Mouse (Mus musculus) lung, embryonic 15.5 days (tissue): ENCODE measurements around the gene Dab2. TPM values are rescaled to one million over a fixed set of nuclear protein-coding genes. Genes with fewer than 3 reads are reported as not detected.
A peak's percentile ranks its signal among the peaks of the same experiment; 100 is the strongest.

ENCODE experiments used
- ATAC-seq: fragments of 200-750 bp; cut with Nextera tagmentation; 2 replicates; pipeline ENCODE4 v1.8.0; 2017; ENCODE audit warnings: moderate number of reproducible peaks, borderline replicate concordance; ENCODE audit not compliant: low FRiP score, low TSS enrichment; ENCODE audit errors: extremely low read depth
- H3K27ac ChIP-seq: fragments of 300-500 bp; sonication (generic); 2 replicates; pipeline ENCODE4 v1.5.1; 2015; ENCODE audit warnings: moderate library complexity, mild to moderate bottlenecking, inconsistent platforms
- H3K27me3 ChIP-seq: fragments of 300-500 bp; sonication (generic); 2 replicates; pipeline ENCODE4 v1.6.1; 2015; ENCODE audit warnings: inconsistent platforms
- H3K36me3 ChIP-seq: fragments of 300-500 bp; sonication (generic); 2 replicates; pipeline ENCODE4 v1.6.1; 2015; ENCODE audit warnings: inconsistent platforms
- H3K4me1 ChIP-seq: fragments of 300-500 bp; sonication (generic); 2 replicates; pipeline ENCODE4 v1.6.1; 2015; ENCODE audit warnings: inconsistent platforms
- H3K4me2 ChIP-seq: fragments of 300-500 bp; sonication (generic); 2 replicates; pipeline ENCODE4 v1.6.1; 2015; ENCODE audit warnings: inconsistent platforms, mild to moderate bottlenecking, moderate library complexity
- H3K4me3 ChIP-seq: fragments of 300-500 bp; sonication (generic); 2 replicates; pipeline ENCODE4 v1.5.1; 2015; ENCODE audit warnings: mild to moderate bottlenecking, inconsistent platforms
- H3K9ac ChIP-seq: fragments of 300-500 bp; sonication (generic); 2 replicates; pipeline ENCODE4 v1.6.1; 2015; ENCODE audit warnings: inconsistent platforms
- H3K9me3 ChIP-seq: fragments of 300-500 bp; sonication (generic); 2 replicates; pipeline ENCODE4 v1.6.1; 2016; ENCODE audit warnings: inconsistent platforms
- WGBS: fragments of 180-500 bp; shearing (Covaris S2); methylation state at CpG from one replicate; pipeline ENCODE4 v1.1.7; 2015; 5-methylcytosine and 5-hydroxymethylcytosine counted together
- polyA plus RNA-seq: library from polyadenylated mRNA; unstranded; fragments of >200 nt; fragmentation: Nextera tagmentation; extraction: Ambion mirVana; gene quantifications from 2 replicates; pipeline ENCODE4 v1.2.1, GENCODE M21; 2015

Dab2 gene
- polyA plus RNA-seq, result 26.9 and 28.6 TPM in 2 replicates

GRCm38 (mm10) chr15:6299554-6299953, at the start of gene Dab2:
Gene Dab2 (plus strand): TSS chr15:6299788.
- no peak within 1 kb of the TSS for H3K4me3 ChIP-seq
- no peak within 1 kb of the TSS for H3K4me2 ChIP-seq
- no peak for ATAC-seq
- WGBS, result 87% methylated on average over 3 of the region's 3 CpGs
- H3K4me1 ChIP-seq, result no peaks in the 10 kb centered on the region
- no peaks in the 10 kb centered on the region for H3K9me3 ChIP-seq
- no peak within 1 kb of the TSS for H3K9ac ChIP-seq
- H3K27me3 ChIP-seq, result no peaks in the 10 kb centered on the region
- no peak within 1 kb of the TSS for H3K27ac ChIP-seq
- H3K36me3 ChIP-seq, result no peaks in the 10 kb centered on the region

- no peak overlapping the region for H3K9ac ChIP-seq
- H3K4me1 ChIP-seq, result no peaks in the 10 kb centered on the region
- no peaks in the 10 kb centered on the region for H3K36me3 ChIP-seq
- H3K27ac ChIP-seq, result no peak overlapping the region
- no peaks in the 10 kb centered on the region for H3K27me3 ChIP-seq
- 86% methylated on average over 2 of the region's 2 CpGs for WGBS
- ATAC-seq, result no peak
- no peak overlapping the region for H3K4me2 ChIP-seq
- no peak overlapping the region for H3K4me3 ChIP-seq
- H3K9me3 ChIP-seq, result no peaks in the 10 kb centered on the region
Observed at GRCm38 (mm10) chr15:6253471-6253870, 46.1 kb upstream of the Dab2 start.

GRCm38 (mm10) chr15:6254383-6254782, 45.2 kb upstream of the Dab2 start:
- Histone ChIP-seq H3K9me3 (no peaks in the 10 kb centered on the region), H3K27ac (no peak overlapping the region), H3K27me3 (no peaks in the 10 kb centered on the region), H3K4me3 (no peak overlapping the region), H3K36me3 (no peaks in the 10 kb centered on the region), H3K9ac (no peak overlapping the region), H3K4me2 (no peak overlapping the region), H3K4me1 (no peaks in the 10 kb centered on the region)
- ATAC-seq, result no peak
- 86% methylated on average over 2 of the region's 2 CpGs for WGBS

- H3K27me3 ChIP-seq, result no peaks in the 10 kb centered on the region
- no peaks in the 10 kb centered on the region for H3K36me3 ChIP-seq
- H3K9me3 ChIP-seq, result no peaks in the 10 kb centered on the region
- no peak overlapping the region for H3K9ac ChIP-seq
- peaks cover 11% of the 10 kb centered on the region for H3K4me1 ChIP-seq
- no peak overlapping the region for H3K4me2 ChIP-seq
- ATAC-seq, result no peak
- H3K4me3 ChIP-seq, result no peak overlapping the region
- 75% methylated on average over 2 of the region's 2 CpGs for WGBS
- no peak overlapping the region for H3K27ac ChIP-seq
Observed at GRCm38 (mm10) chr15:6257049-6257448, 42.5 kb upstream of the Dab2 start.

GRCm38 (mm10) chr15:6259957-6260740, 39.4 kb upstream of the Dab2 start:
- no peaks in the 10 kb centered on the region for H3K36me3 ChIP-seq
- H3K27me3 ChIP-seq, result no peaks in the 10 kb centered on the region
- H3K4me3 ChIP-seq, result no peak overlapping the region
- H3K4me2 ChIP-seq, result no peak overlapping the region
- peak; percentile 57; the same call in 1 of the 2 replicates for ATAC-seq
- H3K9ac ChIP-seq, result no peak overlapping the region
- WGBS, result 14% methylated on average over 3 of the region's 3 CpGs
- peaks cover 11% of the 10 kb centered on the region for H3K4me1 ChIP-seq
- peak overlapping the region; percentile 67 for H3K27ac ChIP-seq
- H3K9me3 ChIP-seq, result no peaks in the 10 kb centered on the region

GRCm38 (mm10) chr15:6260741-6261430, 38.7 kb upstream of the Dab2 start:
- H3K4me1 ChIP-seq, result peaks cover 11% of the 10 kb centered on the region
- no peak for ATAC-seq
- no peak overlapping the region for H3K4me3 ChIP-seq
- H3K9ac ChIP-seq, result no peak overlapping the region
- H3K27ac ChIP-seq, result peak overlapping the region; percentile 67
- H3K27me3 ChIP-seq, result no peaks in the 10 kb centered on the region
- WGBS, result 39% methylated on average over 6 of the region's 6 CpGs
- no peak overlapping the region for H3K4me2 ChIP-seq
- no peaks in the 10 kb centered on the region for H3K9me3 ChIP-seq
- H3K36me3 ChIP-seq, result no peaks in the 10 kb centered on the region

- Histone ChIP-seq H3K9me3 (no peaks in the 10 kb centered on the region), H3K27me3 (no peaks in the 10 kb centered on the region), H3K36me3 (no peaks in the 10 kb centered on the region), H3K4me3 (no peak overlapping the region), H3K27ac (peak overlapping the region; percentile 61), H3K4me1 (no peaks in the 10 kb centered on the region), H3K9ac (no peak overlapping the region), H3K4me2 (no peak overlapping the region)
- 46% methylated on average over 3 of the region's 3 CpGs for WGBS
- ATAC-seq, result peak; percentile 57; the same call in 1 of the 2 replicates
Observed at GRCm38 (mm10) chr15:6267147-6267758, 32.3 kb upstream of the Dab2 start.

- WGBS, result 17% methylated on average over 11 of the region's 11 CpGs
- Histone ChIP-seq H3K9ac (no peak overlapping the region), H3K4me1 (peaks cover 23% of the 10 kb centered on the region), H3K4me3 (no peak overlapping the region), H3K9me3 (no peaks in the 10 kb centered on the region), H3K36me3 (no peaks in the 10 kb centered on the region), H3K27ac (peak overlapping the region; percentile 50; the same call in 1 of the 2 replicates), H3K27me3 (no peaks in the 10 kb centered on the region), H3K4me2 (no peak overlapping the region; the same call in 1 of the 2 replicates)
- peak; percentile 64; the same call in 1 of the 2 replicates for ATAC-seq
Observed at GRCm38 (mm10) chr15:6278606-6279468, 20.8 kb upstream of the Dab2 start.

GRCm38 (mm10) chr15:6280021-6280451, 19.6 kb upstream of the Dab2 start:
- WGBS, result 35% methylated on average over 4 of the region's 4 CpGs
- peak; percentile 48; the same call in 1 of the 2 replicates for ATAC-seq
- Histone ChIP-seq H3K9me3 (no peaks in the 10 kb centered on the region), H3K4me3 (no peak overlapping the region), H3K4me1 (peaks cover 23% of the 10 kb centered on the region), H3K9ac (no peak overlapping the region), H3K27ac (peak overlapping the region; percentile 10; the same call in 1 of the 2 replicates), H3K27me3 (no peaks in the 10 kb centered on the region), H3K36me3 (no peaks in the 10 kb centered on the region), H3K4me2 (no peak overlapping the region)

- Histone ChIP-seq H3K4me1 (peaks cover 21% of the 10 kb centered on the region), H3K27ac (no peak overlapping the region), H3K4me2 (no peak overlapping the region), H3K9me3 (no peaks in the 10 kb centered on the region), H3K4me3 (no peak overlapping the region), H3K36me3 (no peaks in the 10 kb centered on the region), H3K27me3 (no peaks in the 10 kb centered on the region), H3K9ac (no peak overlapping the region)
- no peak for ATAC-seq
- 86% methylated on average over 9 of the region's 9 CpGs for WGBS
Observed at GRCm38 (mm10) chr15:6283249-6283648, 16.3 kb upstream of the Dab2 start.

- Histone ChIP-seq H3K4me2 (no peak overlapping the region), H3K9ac (no peak overlapping the region), H3K36me3 (no peaks in the 10 kb centered on the region), H3K4me3 (no peak overlapping the region), H3K4me1 (no peaks in the 10 kb centered on the region), H3K27me3 (no peaks in the 10 kb centered on the region), H3K27ac (no peak overlapping the region), H3K9me3 (no peaks in the 10 kb centered on the region)
- 17% methylated on average over 2 of the region's 2 CpGs for WGBS
- no peak for ATAC-seq
Observed at GRCm38 (mm10) chr15:6296071-6296470, 3.5 kb upstream of the Dab2 start.
